Mouse (Mus musculus) adrenal gland, adult 18-20 months (tissue): ENCODE results near the gene Fabp6. TPM values are rescaled to one million over a fixed set of nuclear protein-coding genes. Genes with fewer than 3 reads are reported as not detected.
A peak's percentile ranks its signal among the peaks of the same experiment; 100 is the strongest.

Source experiments
- DNase-seq, 2 experiments: peaks; one replicate each; pipeline ENCODE4 v3.0.0; 2021 to 2022; ENCODE audit warnings: low spot score in 2 of 2
- total RNA-seq, 2 experiments: library from RNA; stranded (reverse); gene quantifications; 1 replicate in 1 of 2; 2 replicates in 1 of 2; pipeline ENCODE4 v1.2.3; 2021

Gene Fabp6
- total RNA-seq, 2 experiments from 2014 or later, result not detected

DNA sequence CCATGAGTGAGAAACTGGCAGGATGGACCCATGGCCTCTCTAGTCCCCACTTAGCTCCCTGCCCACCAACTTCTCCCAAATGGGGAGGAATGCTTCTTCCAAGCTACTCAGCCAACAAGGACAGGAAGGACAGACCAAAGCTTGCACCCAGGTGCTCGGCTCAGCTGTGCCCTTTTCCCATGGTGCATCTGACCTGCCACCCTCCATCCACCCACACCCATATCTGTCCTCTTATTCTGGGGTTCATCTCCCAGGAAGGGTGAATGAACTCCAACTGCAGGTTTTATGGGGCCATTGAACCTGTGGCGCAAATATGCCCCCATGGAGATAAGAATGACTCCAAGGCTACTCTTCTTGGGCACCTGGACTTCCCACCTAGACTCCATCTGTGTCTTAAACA lies 2.9 kb upstream of the Fabp6 start:
- DNase-seq, result no peak

DNA sequence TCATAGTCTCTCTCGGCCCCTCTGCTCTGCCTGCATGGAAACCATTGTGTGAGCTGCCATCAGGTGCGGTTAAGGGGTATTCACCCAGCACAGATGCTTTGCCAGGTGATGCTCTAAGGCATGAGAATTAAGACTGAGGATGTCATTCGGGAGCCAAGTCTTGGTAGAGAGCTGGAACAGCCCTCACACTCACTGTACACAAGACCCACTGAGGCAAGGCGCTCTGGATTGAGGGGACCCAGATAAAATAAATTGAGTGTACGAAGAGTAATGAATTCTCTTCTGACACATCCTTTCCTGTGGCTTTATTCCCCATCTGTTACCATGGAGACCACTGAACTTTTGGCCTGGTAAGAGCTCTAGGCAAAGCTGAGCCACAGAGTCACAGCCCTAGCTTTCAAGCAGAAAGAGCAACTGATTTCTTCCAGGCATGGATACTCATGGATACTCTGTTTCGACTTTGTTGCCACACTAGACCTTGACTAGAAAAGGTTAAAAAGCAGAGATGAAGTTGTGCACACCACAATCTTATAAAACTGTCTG lies 11.7 kb downstream of the Fabp6 start:
- no peak for DNase-seq

DNA sequence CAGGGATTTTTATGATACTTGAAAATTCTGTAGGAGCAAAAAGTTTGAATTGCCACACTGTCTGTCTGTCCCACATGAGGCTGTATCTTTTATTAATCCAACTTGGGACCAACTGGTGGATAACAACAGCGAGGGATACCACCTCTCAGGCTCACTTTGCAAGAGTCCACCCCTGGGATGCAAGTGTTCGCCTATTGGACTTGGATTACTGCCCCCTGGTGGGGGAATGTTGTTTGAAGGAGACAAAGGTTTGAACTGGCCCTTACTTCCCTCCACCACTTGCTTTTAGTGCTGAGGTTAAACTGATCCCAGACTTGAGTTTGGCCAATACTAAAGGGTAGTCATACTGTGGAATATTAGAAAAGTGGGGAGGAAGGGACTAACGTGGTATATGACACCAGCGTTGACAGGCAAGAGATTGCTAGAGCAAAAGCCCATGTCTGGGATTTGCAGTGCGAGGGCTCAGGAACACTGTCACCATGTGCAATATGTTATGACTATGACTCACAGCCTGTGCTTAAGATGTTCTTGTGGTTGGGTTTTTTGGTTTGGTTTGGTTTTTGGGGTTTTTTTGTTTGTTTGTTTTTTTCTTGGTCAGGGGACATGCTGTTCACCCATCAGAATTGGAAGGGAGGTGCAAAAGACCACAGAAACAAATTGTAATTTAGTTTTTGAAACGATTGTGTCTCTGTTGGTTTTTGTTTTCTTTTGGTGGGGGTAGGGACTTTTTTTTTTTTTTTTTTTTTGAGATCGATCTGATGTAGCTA lies 14.8 kb downstream of the Fabp6 start, which contains the start of gene 4933415A04Rik:
Gene 4933415A04Rik (plus strand): TSS at position 717 of the 767 bp plus-strand sequence.
- peak; percentile 68 to 73 for DNase-seq

GRCm38 (mm10) chr11:43585211-43586005 lies 15.9 kb downstream of the Fabp6 start:
- DNase-seq, result no peak

DNA sequence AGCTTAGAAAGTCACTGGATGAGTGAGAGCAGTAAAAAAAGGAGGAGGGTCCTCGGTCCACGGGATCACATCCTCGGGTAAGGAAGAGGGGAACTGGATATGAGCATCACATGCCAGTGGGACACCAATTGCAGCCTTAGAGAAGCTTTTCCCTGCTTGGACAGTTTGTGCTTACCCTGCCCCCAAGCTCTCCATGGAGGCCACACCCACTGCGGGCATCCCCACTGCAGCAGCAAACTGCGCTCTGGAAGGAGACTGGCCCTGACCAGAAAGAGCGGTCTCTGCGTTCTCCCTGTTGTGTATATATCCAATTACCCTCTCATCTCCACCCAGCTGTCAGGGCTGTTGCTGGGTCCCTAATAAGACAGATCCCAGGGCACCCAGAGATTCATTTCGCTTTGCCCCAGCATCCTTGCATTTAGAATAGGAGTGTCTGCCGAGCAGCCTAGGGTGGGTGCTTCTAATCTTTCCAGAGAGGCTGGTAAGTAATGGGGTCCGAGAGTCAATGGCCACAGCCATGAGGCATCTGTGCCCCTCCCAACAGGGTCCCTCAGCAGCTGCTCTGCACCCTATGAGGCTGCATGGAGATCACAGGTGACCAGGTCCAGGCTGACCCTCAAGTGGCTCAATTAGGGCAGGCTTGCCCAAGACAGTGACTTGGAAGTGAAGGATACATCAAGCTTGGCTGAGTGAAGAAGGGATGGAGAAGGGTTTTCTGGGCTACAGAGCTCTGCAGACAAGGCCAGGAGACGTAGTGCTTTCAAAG lies 23.4 kb downstream of the Fabp6 start:
- DNase-seq, result no peak

DNA sequence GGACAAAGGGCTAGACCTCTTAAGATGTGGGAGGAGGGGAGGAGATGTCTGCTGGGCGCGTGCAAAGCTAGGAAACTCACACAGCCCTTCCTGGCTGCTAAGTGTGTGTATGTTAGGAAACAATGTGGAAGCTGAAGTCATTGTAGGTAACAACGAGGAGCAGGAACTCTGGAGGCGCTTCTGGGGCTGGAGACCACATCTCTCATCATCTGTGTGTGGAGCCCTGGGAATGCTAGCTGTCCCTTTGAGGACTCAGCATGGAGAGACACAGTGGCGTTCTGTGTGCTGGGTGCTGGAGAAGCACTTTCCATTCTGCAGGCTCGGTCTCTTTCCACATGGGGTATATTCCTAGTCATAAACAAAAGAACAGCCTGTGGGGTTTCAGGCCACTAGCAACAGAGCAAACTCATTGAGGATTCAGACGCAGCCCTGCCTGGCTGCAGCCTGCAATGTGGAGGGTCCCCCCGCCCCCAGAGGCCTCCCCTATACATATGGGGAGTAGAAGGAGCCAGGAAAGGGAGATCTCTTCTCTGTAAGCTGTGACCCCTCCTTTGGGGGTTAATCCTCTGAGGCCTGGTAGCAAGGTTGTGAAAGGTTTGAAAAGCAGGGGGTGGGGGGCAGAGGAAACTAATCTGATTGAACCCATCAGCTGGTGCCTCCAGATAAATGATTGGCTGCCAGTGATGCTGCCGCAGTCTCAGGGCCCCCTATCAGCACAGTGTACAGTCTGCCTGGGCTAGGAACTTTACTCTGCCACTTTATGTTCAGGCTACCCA lies 25.8 kb downstream of the Fabp6 start:
- DNase-seq, result no peak

DNA sequence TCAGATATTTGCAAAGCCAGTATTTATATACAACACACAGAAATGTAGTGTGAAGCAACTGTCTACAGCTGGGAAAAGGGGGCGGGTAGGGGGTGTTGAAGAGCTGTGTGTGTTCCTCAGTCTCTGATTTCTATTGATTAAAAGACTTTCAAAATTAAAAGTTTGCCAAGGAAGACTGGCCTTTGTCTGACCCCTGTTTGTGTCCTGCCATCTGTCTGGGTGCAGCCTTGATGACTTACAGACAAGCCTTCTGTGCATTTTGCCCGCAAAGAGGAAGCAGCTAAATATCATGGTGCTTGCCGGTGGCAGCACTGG lies 26.3 kb downstream of the Fabp6 start:
- DNase-seq, result no peak

- peak in 1 of 2 experiments; percentile 59 for DNase-seq
Measured at GRCm38 (mm10) chr11:43569595-43569994, 31.7 kb downstream of the Fabp6 start.

DNA sequence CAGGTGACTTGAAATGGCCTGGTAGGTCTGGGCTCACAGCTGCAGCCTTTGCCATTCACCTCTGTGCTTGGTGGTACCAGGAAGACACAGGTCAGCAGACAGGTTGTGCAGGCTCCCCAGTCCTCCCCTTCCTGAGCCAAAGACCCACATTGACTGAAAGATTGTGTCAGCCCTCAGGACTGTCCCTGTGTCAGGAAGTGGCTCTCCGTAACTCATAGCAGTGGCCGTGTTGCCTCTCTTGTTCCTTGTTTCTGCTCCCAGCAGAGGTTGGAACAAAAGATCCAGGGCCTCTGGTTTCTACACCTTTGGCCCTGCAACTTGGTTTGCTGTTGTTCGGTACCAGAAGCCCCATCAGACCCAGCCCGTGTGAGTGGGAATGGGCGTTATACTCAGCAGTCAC lies 32.2 kb downstream of the Fabp6 start:
- DNase-seq, result no peak

- peak in 1 of 2 experiments; percentile 50 for DNase-seq
Measured at GRCm38 (mm10) chr11:43568263-43568662, 33.1 kb downstream of the Fabp6 start.

- no peak for DNase-seq
Measured at GRCm38 (mm10) chr11:43566696-43567095, 34.6 kb downstream of the Fabp6 start.

- DNase-seq, result no peak
Measured at GRCm38 (mm10) chr11:43565852-43566251, 35.5 kb downstream of the Fabp6 start.

DNA sequence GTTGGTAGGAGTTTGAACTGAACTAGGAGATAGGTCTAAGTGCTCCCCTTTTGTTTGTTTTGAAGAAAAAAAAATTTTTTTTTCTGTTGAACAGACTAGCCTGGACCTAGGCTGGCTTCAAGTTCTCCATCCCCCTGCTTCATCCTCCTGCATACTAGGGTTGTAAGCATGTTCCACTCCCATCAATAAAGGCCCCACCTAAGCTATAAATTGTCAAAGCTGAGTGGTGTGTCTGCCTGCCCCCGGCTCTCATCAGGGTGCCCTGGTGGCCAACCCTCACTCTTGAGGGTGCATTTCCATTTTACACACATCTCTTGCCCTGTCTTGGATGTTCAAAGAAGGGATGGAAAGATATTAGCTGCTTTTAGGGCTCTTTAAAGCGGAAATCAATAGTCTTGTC lies 35.9 kb downstream of the Fabp6 start:
- no peak for DNase-seq

DNA sequence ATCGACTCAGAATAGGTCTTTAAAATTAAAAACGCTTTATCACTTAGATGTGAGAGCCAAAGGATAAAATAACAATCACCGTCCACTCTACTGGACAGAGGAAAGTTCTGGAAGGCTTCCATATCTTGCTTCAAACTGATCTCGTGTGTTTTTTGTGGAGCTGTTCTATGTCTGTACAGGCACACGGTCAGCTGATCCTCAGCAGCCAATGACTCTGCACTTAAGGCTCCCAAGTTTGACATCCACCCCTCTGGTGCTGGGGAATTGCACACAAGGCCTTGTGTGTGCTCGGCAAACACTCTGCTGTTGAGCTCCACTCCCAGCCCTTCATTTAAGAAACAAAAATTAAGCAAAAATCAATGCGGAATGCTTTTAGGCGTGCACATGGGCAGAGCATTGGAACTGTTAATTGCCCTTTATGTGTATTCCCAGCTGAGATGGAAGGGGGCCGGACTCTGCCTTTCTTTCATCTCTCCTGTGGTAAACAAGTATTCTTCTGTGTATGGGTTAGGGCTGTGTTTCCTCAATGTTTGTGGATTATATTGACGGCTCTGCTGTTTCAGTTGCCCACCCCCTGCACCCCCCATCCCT lies 37.6 kb downstream of the Fabp6 start:
- DNase-seq, result no peak

DNA sequence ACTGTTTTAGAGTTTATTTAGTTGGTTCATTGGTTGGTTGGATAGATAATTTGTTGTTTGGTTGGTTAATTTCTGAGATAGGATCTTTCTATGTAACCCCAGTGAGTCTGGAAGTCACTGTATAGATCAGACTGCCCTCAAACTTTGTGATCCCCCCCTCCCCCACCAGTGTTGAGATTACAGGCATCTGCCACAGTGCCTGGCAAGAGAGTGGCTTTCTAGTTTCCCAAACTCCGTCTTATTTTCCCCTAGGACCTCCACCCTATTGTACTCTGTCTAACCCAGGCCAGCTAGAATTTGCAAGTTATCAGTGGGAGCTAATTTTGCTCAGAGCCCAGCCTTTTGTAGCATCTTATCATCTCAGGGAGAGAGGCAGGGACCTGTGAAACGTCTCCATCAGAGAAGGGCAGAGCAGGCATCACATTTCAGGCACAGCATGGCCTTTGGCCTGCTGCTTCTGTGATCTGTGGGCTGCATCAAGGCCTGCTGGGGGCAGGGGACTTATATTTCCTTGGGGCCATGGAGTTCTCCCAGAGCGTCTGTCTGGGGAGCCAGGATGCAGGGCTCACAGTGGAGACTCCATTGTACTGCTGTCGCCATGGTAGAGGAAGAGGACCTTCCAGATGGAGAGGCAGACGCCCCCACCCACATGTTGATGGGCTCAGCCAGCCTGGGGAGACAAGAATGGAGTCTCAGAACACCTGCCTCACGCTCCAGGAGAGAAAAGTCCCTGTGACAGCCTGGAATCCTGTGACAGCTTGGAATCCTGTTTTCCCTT lies 41.6 kb downstream of the Fabp6 start:
- no peak for DNase-seq

GRCm38 (mm10) chr11:43556538-43556937 lies 44.8 kb downstream of the Fabp6 start:
- no peak for DNase-seq

- no peak for DNase-seq
Measured at GRCm38 (mm10) chr11:43552675-43553074, 48.7 kb downstream of the Fabp6 start.

GRCm38 (mm10) chr11:43551756-43552155 lies 49.6 kb downstream of the Fabp6 start:
- DNase-seq, result no peak

GRCm38 (mm10) chr11:43549701-43550100 lies 51.6 kb downstream of the Fabp6 start:
- peak in 1 of 2 experiments; percentile 35 for DNase-seq
